Mouse (Mus musculus): ENCODE measurements around the gene 1700049E17Rik2.
A peak's percentile ranks its signal among the peaks of the same experiment; 100 is the strongest.
"Not testable (repeated sequence)": the region's sequence is repeated elsewhere in the genome, so short reads cannot be mapped to it uniquely, and the experiment has no call there.

Gene 1700049E17Rik2

GRCm38 (mm10) chr14:41572911-41573310 lies at the start of gene 1700049E17Rik2:
Gene 1700049E17Rik2, plus strand, starts transcription at chr14:41573211.
- not testable (repeated sequence) for DNase-seq

GRCm38 (mm10) chr14:41524695-41525094 lies 48.3 kb upstream of the 1700049E17Rik2 start:
- DNase-seq: not testable (repeated sequence)

- not testable (repeated sequence) for DNase-seq
Observed at GRCm38 (mm10) chr14:41555483-41555882, 17.5 kb upstream of the 1700049E17Rik2 start, which contains the start of gene Gm7970. Gene Gm7970, minus strand, starts transcription at chr14:41555583.

DNA sequence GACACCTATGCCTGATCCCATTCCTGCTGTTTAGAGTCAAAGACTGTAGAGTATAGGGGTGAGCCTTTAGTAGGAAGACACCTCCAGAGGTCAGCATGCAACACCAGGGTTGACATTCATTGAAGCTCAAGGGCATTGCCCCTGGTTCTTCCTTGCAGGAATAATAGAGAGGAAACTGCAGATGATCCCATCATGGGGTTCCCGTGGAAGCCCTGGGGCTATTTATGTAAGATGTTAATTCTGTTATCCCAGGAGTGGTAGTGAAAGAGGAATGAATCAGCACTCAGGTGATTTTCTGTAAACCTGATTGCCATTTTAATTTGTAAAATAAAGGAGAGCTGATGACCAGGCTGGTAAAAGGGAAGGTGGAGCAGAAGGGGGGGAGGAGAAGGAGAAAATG lies 13.3 kb downstream of the 1700049E17Rik2 start:
- DNase-seq: not testable (repeated sequence)

GRCm38 (mm10) chr14:41600935-41601334 lies 27.9 kb downstream of the 1700049E17Rik2 start:
- not testable (repeated sequence) for DNase-seq

- peak; percentile 3 for DNase-seq
Observed at GRCm38 (mm10) chr14:41610690-41611089, 37.7 kb downstream of the 1700049E17Rik2 start.

- not testable (repeated sequence) for DNase-seq
Observed at GRCm38 (mm10) chr14:41622535-41622934, 49.5 kb downstream of the 1700049E17Rik2 start.

DNA sequence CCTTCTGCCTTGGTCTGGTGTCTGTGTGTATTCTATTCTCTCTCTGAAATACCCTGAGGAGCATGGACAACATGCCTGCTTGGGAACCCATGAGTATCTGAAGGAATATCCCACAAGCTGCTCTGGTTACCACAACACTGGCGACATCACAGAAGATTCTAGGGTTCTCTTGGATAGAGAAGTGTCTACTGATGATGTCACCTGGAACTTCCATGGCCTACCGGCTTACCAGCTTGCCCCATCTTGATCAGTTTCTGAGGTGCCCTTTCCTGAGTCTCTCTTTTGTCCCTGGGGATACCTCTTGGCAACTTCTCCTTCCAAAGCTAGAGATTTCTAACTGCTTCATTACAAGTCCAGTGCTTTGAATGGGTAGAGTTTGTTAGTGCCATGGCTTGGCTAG lies 51.5 kb downstream of the 1700049E17Rik2 start, which contains the start of gene Gm3072:
TSS of gene Gm3072 (minus strand) at position 101 of the 400 bp plus-strand sequence.
- DNase-seq: not testable (repeated sequence)

DNA sequence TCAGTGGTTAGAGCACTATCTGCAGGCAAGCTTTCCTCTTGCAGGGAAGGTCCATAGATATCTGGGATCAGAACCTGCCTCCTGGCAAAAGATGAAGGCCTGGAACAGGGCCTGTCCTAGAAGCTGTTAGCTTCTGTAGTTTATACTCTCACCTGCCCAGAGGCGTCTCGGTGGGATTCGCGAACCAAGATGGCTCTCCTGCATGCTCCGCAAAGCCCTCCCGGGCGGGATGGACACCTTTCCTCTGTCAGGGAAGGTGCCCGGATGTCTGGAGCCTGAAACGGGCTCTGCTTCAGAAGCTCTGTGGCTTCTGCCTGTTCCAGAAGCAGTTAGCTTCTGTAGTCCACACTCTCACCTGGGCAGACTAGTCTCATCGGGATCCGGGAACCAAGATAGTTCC lies 57.1 kb downstream of the 1700049E17Rik2 start:
- DNase-seq: not testable (repeated sequence)

All from kidney, postnatal 14 days (tissue).